In the genomic region with DNA sequence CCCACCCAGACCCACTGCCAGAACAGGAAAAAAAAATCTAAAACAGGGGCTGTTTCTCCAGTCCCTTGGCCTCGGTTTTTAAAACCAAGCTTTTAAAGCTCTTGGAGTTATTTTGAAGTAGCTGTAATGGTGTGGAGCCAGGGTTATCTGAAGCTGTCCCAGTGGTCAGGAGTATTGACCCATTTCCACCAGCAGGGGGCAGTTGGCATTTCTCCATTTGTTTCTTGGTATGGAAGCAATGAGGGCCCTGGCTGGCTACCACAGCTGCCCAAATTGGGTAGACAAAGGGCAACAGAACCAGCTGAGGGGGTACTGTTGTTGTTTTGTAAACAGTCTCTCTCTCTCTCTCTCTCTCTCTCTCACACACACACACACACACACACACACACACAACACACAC, we compare ENCODE assay signal across 10 mouse cellular contexts.
DNase-seq lines count a peak whose midpoint lies in the region; ATAC-seq and TF ChIP-seq lines count a peak whose summit lies in the region.
"Had no signal": no experiment of that assay in that cellular context is flagged by ENCODE, and none has a peak within 500 bp of the region (broad histone marks: within the 10 kb centered on the region; RNA-seq: fewer than 3 reads in every experiment).

No protein-coding gene starts in this region.

- peak; percentile 76 for TF ChIP-seq CTCF in E14TG2a.4 (conservative IDR thresholded peaks at IDR 0.05; ENCODE audit: low read length)

- no peak overlapping the region for H3K4me2 ChIP-seq in kidney, embryonic 14.5 days (replicated peaks; ENCODE audit: low read depth, low read length)
- H3K4me2 ChIP-seq: limb, embryonic 15.5 days had no signal

- H3K27ac ChIP-seq in kidney, embryonic 14.5 days (ENCODE audit: low read depth, low read length), result no peak overlapping the region
- H3K27ac ChIP-seq in limb, embryonic 10.5 days, result no peak overlapping the region
- H3K27ac ChIP-seq: limb, embryonic 15.5 days had no signal

- no peaks in the 10 kb centered on the region for H3K4me1 ChIP-seq in kidney, embryonic 14.5 days (ENCODE audit: control insufficient read depth, insufficient read depth, low read length)
- peaks cover 31% of the 10 kb centered on the region for H3K4me1 ChIP-seq in E14TG2a.4 (replicated peaks; ENCODE audit: low read depth, low read length)
- no peaks in the 10 kb centered on the region for H3K4me1 ChIP-seq in limb, embryonic 10.5 days
- H3K4me1 ChIP-seq: limb, embryonic 15.5 days had no signal

- H3K9ac ChIP-seq in kidney, embryonic 14.5 days (ENCODE audit: low read depth, low read length), result no peak overlapping the region
- H3K9ac ChIP-seq: limb, embryonic 15.5 days had no signal

- WGBS in kidney, embryonic 14.5 days, result 56% methylated on average over 1 of the region's 1 CpGs
- 63% methylated on average over 1 of the region's 1 CpGs for WGBS in limb, embryonic 10.5 days

- ATAC-seq in kidney, embryonic 14.5 days (ENCODE audit: low FRiP score, low TSS enrichment), result no peak
- no peak for ATAC-seq in inflammation-experienced regulatory T-cells, adult 6 months

- H3K36me3 ChIP-seq in kidney, embryonic 14.5 days (ENCODE audit: control insufficient read depth, insufficient read depth, low read length), result no peaks in the 10 kb centered on the region
- H3K36me3 ChIP-seq in E14TG2a.4 (ENCODE audit: insufficient read depth, low read length), result no peaks in the 10 kb centered on the region
- H3K36me3 ChIP-seq in limb, embryonic 10.5 days, result no peaks in the 10 kb centered on the region
- H3K36me3 ChIP-seq: limb, embryonic 15.5 days had no signal

- no peaks in the 10 kb centered on the region for H3K9me3 ChIP-seq in kidney, embryonic 14.5 days (ENCODE audit: control insufficient read depth, low read length)
- no peaks in the 10 kb centered on the region for H3K9me3 ChIP-seq in E14TG2a.4 (ENCODE audit: low read length)
- no peaks in the 10 kb centered on the region for H3K9me3 ChIP-seq in limb, embryonic 10.5 days (replicated peaks)
- H3K9me3 ChIP-seq: limb, embryonic 15.5 days had no signal

- peak; percentile 46 for DNase-seq in kidney, adult 11 months
- peak; percentile 32 for DNase-seq in adrenal gland, adult 8-10 months
- DNase-seq in gastrocnemius, postnatal 10 days, result peak; percentile 46
- DNase-seq in limb, embryonic 10.5 days (ENCODE audit: low spot score), result peak; percentile 47
- peak; percentile 12 for DNase-seq in spleen, adult 12 weeks (ENCODE audit: low spot score)

- H3K4me3 ChIP-seq in kidney, embryonic 14.5 days (ENCODE audit: low read length), result no peak overlapping the region
- H3K4me3 ChIP-seq in E14TG2a.4 (replicated peaks; ENCODE audit: low read length), result no peak overlapping the region
- no peak overlapping the region for H3K4me3 ChIP-seq in limb, embryonic 10.5 days
- H3K4me3 ChIP-seq: erythroblast, embryonic 14.5 days; limb, embryonic 15.5 days had no signal

- H3K27me3 ChIP-seq in kidney, embryonic 14.5 days (ENCODE audit: control insufficient read depth, insufficient read depth, low read length), result no peaks in the 10 kb centered on the region
- H3K27me3 ChIP-seq in E14TG2a.4 (ENCODE audit: insufficient read depth, low read length), result no peaks in the 10 kb centered on the region
- no peaks in the 10 kb centered on the region for H3K27me3 ChIP-seq in limb, embryonic 10.5 days (ENCODE audit: low read depth, poor library complexity, severe bottlenecking)
- H3K27me3 ChIP-seq: limb, embryonic 15.5 days had no signal
